Mouse (Mus musculus): ENCODE measurements around the gene Gm39653.
"Not testable (repeated sequence)": the region's sequence is repeated elsewhere in the genome, so short reads cannot be mapped to it uniquely, and the experiment has no call there.

Gene Gm39653

DNA sequence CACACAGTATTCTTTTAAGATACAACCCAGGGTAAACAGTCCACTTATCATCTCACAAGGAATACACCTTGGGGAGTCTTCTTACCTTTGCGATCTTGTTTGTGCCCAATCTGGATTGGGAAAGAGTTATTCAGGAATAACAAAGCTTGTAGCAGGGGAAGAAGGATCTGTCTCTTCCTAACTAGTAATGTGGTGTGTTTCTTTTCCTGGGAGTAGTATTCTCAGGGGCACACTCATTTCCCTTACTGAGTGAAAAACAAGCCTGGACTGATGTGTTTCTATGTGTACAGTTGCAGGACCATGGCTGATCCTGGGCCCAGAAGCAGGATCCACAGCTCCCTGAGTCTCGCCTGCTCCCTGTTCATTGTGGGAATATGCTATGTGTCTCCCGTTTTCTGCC lies at the start of gene Gm39653:
Gene Gm39653 (plus strand): TSS at position 301 of the 400 bp plus-strand sequence.
- no peak for DNase-seq (ENCODE audit: low spot score)

- no peak for DNase-seq (ENCODE audit: low spot score)
Measured at GRCm38 (mm10) chr1:63566501-63566900, 49.3 kb upstream of the Gm39653 start.

- no peak for DNase-seq (ENCODE audit: low spot score)
Measured at GRCm38 (mm10) chr1:63567031-63567430, 48.7 kb upstream of the Gm39653 start.

- DNase-seq (ENCODE audit: low spot score), result no peak
Measured at GRCm38 (mm10) chr1:63572229-63572628, 43.5 kb upstream of the Gm39653 start.

- no peak for DNase-seq (ENCODE audit: low spot score)
Measured at GRCm38 (mm10) chr1:63573432-63573831, 42.3 kb upstream of the Gm39653 start.

DNA sequence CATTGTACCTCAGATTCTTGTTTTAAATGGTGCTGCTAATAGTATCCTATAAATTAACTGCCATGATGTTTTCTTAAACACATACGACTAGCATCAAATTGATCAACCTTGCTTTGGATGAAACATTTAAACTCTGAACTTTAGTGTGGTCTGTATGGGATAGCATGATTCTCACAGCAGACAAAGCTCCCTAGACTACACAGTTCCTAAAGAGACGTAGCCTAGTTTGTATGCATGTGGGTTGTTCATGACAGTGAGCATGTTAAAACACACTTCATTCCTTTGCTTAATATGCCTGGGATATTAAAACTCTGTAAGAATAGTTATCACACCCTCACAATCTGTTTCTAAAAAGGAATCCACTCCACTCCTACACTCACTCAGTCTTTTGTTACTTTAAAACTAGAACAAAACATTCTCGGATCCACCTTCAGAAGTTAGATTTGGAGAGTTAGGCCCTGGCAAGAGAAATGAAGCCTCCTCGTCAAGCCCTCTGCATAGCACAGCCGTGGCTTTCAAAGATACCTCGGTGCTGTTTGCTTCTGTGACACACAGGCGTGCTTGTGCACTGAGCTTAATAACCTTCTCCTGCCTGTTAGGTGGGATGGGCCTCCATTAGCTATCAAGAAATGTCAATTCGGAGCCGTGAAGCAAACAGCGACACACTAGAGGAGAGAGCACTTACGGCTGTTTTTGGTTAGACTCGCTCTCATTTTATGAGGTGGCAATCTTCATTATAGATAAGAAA lies 41.7 kb upstream of the Gm39653 start:
- no peak for DNase-seq (ENCODE audit: low spot score)

GRCm38 (mm10) chr1:63576803-63577202 lies 39.0 kb upstream of the Gm39653 start:
- DNase-seq (ENCODE audit: low spot score), result no peak

DNA sequence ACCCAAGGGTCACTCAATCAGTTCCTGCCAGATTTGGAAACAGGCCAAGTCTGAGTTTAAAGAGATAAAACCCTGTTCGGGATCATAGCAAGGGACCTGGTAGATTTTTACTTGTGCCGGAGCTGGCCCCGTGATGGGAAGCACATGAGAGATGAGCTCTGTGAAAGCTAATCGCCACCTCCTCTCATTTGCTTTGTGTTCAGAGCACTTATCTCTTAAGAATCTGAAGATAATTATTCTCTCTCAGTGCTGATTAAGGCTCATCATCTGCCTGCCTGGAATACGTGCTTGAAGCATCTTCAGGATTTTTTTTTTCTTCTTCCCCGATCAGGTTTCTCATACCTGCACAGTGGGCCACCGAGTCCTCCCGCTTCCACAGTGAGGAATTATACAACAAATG lies 36.6 kb upstream of the Gm39653 start:
- DNase-seq (ENCODE audit: low spot score), result no peak

GRCm38 (mm10) chr1:63586869-63587268 lies 28.9 kb upstream of the Gm39653 start:
- DNase-seq (ENCODE audit: low spot score), result no peak

DNA sequence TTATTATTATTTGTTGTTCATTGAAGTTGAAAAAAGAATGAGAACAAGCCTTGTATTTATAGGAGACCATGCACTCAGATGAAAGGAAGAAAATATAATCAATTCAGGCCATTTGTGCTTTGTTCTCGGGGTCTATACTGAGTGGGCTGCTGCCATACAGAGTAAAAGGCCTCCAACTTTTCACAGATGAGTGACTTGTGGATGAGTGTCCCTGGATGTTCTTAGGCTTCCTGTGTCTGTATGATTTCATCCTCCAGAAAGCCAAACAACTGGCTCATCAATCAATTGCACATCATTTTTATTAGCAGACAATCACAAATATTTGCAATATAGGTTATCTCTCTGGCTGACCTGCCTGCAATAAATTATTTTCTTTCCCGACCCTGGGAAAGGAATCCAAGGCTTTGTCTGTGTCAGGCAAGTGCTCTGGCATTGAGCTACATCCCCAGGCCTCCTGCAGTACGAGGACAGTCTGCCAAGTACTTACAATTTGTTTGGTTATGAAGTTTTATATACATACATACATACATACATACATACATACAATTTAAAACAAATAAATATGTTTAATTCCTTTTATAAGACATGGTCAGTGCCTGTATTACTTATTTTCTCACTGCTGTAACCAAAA lies 11.8 kb upstream of the Gm39653 start:
- no peak for DNase-seq (ENCODE audit: low spot score)

GRCm38 (mm10) chr1:63609613-63610012 lies 6.2 kb upstream of the Gm39653 start:
- no peak for DNase-seq (ENCODE audit: low spot score)

DNA sequence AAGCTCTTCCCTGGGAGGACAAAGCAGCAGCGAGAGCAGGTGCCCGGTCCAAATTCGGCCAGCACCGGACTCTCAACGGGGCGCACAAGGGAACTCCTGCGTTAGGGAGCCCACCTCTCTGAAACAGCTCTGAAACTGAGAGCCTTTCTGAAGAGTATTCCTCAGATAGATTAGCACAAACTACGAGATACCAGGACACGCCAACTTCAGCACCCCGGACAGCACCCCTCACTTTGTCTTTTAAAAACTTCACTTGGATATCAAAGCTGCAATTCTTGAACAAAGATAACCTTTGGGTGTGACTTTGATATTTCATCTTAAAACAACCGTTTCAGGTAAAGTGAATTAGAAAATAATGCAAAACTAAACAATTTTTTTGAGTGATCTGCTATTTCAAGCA lies 1.2 kb upstream of the Gm39653 start:
- DNase-seq (ENCODE audit: low spot score), result peak; percentile 60

GRCm38 (mm10) chr1:63628211-63628610 lies 12.4 kb downstream of the Gm39653 start:
- no peak for DNase-seq (ENCODE audit: low spot score)

DNA sequence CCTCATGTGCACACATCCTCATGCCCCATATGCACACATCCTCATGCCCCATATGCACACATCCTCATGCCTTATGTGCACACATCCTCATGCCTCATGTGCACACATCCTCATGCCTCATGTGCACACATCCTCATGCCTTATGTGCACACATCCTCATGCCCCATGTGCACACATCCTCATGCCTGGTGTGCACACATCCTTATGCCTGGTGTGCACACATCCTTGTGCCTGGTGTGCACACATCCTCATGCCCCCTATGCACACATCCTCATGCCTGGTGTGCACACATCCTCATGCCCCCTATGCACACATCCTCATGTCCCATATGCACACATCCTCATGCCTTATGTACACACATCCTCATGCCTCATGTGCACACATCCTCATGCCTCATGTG lies 14.6 kb downstream of the Gm39653 start:
- DNase-seq (ENCODE audit: low spot score), result not testable (repeated sequence)

DNA sequence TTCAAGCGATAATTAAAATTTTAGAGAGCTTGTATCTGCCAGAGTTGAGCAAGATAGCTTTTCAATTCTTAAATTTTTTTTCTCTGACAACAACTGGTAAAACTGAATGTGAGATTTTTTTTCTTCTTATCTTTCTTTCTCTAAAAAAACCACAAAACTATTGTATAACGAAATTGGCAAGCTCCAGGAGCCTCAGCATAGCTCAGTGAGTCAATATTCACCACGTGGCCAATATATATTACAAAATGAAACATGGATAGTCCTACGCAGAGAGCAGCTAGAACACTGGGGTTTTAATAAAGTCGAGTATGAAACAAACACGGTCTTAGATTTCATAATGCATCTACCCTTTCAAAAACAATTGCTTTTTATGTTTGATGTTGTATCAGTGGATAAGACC lies 24.2 kb downstream of the Gm39653 start:
- no peak for DNase-seq (ENCODE audit: low spot score)

DNA sequence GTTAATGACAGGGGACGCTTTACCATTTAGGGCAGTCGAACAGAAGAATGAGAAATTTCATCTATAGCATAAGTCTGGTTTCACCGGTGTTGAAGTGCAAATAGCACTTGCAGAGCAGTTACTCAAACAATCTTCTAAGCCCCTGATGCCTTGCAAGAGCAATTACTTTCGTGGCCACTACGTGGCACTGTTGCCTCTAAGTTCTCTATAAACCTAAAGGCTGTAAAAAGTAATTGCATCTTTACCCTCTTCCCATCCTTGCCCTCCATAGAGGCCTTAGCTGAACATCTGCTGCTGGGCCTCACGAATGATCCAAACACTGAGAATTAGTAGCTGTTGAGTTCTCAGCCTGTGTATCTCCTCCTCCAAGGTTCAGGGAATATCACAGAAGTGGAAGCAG lies 42.2 kb downstream of the Gm39653 start:
- DNase-seq (ENCODE audit: low spot score), result peak; percentile 55

DNA sequence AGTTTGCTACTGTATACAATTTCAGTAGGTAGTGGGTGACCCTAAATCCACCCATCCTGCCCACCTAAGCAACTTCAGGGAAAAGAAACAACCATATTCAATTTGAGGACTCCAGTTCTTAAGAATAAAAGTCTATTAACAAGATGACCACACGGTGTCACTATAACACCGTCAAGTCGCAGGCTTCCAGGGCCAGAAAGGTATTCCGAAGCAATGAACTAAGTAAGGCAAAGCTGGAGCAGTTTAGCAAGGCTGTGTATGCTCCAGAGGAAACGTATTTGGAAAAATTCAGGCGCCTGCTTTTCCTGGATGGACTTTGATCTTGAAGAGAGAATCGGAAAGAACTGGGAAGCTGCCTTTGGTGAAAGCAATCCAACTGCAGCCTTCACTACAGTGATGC lies 43.8 kb downstream of the Gm39653 start:
- peak; percentile 22 for DNase-seq (ENCODE audit: low spot score)

- no peak for DNase-seq (ENCODE audit: low spot score)
Measured at GRCm38 (mm10) chr1:63666089-63666488, 50.3 kb downstream of the Gm39653 start.

- DNase-seq (ENCODE audit: low spot score), result no peak
Measured at GRCm38 (mm10) chr1:63667201-63667948, 51.6 kb downstream of the Gm39653 start.

DNA sequence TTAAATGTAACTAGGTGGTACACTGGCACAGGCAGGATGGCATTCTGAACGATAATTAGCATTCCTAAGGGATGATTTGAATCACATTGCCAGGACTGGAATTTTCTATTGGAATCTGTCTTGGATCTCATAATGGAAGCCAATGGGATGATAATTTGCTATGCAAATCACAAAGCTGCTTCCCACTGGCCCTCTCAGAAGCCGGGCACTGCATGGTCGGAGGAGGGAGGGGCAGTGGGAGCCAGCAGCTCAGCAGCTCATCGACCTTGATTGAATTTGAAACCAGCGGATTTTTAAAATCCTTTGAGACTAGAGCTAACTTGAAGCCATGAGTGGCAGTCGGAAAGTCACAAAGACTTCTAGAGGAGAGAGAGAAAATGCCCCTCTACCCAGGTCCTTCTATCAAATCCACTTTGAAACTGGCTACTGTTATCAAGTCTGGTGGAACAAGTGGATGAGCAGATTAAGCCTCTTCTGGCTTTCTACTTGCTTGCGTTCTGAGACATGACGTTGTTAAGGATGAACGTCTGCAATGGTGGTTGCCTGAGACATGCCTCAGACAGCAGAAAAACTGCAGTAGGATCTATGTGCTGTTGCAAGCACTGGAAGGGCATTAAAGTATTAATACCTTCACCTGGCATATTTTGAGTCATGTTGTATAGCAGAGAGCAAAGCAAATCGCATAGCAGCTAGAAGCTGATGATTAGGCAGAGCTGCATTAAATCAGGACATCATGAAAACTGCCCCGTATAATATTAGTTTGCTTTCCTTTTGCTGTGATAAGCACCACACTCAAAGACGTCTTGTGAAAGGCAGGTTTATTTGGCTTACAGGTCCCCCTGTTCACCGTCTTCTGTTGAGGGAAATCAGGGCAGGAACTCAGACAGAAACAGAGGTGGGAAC lies 52.4 kb downstream of the Gm39653 start:
- no peak for DNase-seq (ENCODE audit: low spot score)

DNA sequence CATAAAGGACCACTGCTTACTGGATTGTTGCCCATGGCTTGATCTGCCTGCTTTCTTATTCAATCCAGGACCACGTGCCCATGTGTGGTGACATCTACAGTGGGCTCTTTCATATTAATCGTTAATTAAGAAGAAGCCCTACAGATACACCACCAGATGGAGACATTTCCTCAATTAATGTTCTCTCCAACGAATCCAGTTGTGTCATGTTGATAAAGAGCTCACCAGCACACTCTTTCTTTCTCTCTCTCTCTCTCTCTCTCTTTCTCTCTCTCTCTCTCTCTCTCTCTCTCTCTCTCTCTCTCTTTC lies 53.0 kb downstream of the Gm39653 start:
- no peak for DNase-seq (ENCODE audit: low spot score)
